Mouse (Mus musculus): ENCODE results near the gene Plod3.

DNA sequence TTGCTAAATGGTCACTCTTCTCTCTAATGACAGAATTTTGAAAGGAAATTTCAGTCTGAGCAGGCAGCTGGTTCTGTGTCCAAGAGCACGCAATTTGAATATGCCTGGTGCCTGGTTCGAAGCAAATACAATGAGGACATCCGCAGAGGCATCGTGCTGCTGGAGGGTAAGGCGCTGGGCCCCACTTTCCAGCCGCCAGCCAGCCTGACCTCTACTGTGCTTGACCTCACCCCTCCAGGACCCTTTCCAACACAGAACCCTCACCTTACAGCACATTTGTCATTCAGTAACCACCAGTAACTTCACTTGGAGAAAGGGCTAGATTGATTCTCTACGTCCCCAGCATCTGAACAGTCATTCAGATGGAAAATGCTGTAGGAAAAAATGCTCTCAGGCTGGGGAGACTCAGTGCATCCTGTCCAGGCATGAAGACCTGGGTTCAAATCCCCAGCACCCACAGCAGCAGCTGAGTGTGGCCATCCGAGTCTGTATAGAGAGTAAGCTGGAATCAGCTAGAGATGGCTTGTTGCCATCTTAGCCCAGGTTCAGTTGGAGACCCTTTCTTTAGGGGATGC lies 23.8 kb upstream of the Plod3 start:
- TF ChIP-seq TCF12 (IDR thresholded peaks at IDR 0.05; ENCODE audit: insufficient read depth, poor library complexity, severe bottlenecking) (no peak), USF1 (IDR thresholded peaks at IDR 0.05; ENCODE audit: low read depth) (no peak), POLR2A (IDR thresholded peaks at IDR 0.05; ENCODE audit: insufficient read length, low read depth) (no peak), MAX (IDR thresholded peaks at IDR 0.05; ENCODE audit: low read depth) (no peak), POLR2AphosphoS2 (IDR thresholded peaks at IDR 0.05; ENCODE audit: insufficient read length, low read depth) (no peak), E2F4 (IDR thresholded peaks at IDR 0.05; ENCODE audit: insufficient read depth) (no peak)

Data from myocyte (in vitro differentiated cells).